Mouse (Mus musculus) cerebellum, adult 2 months (tissue): ENCODE results near the gene Mrps27.

Experiments
- CTCF ChIP-seq: fragments of 200-500 bp; IDR thresholded peaks from 2 replicates; pipeline ENCODE4 v1.5.1; 2011; ENCODE audit warnings: low read depth, mild to moderate bottlenecking, control low read depth, low read length, moderate library complexity, borderline replicate concordance; ENCODE audit not compliant: insufficient read depth
- POLR2A ChIP-seq: fragments of 200-500 bp; IDR thresholded peaks from 2 replicates; pipeline ENCODE4 v1.6.1; 2011; ENCODE audit warnings: low read length, control low read depth, borderline replicate concordance; ENCODE audit not compliant: insufficient read depth

GRCm38 (mm10) chr13:99444880-99445279 is 100.3 kb downstream of the Mrps27 start:
- TF ChIP-seq POLR2A: no peak
- TF ChIP-seq CTCF: no peak
